Mouse (Mus musculus) kidney, adult 8-10 months (tissue): Measurements from ENCODE around the gene Spsb4.
A peak's percentile ranks its signal among the peaks of the same experiment; 100 is the strongest.
"Not testable (repeated sequence)": the region's sequence is repeated elsewhere in the genome, so short reads cannot be mapped to it uniquely, and the experiment has no call there.

Source experiments
- DNase-seq, 2 experiments: peaks; one replicate each; pipeline ENCODE4 v3.0.0; 2022

Gene Spsb4

DNA sequence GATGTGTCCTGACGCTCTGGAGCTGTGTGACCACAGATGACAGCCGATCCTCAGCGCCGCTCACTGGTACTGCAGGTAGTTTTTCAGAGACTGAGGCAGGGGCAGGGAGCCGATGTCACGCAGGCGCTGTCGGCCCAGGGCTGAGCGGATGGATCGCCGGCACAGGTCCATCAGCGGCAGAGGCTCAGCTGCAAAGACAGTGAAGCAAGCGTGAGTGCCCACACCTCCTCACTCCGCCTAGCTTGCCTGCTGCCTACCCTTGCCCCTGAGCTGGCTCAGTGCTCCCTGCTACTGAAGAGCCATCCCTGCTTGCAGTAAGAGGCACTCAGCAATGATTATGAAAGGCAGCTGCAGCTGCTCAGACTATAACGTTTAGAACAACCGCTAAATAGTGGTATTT, 74.1 kb downstream of the Spsb4 start:
- no peak for DNase-seq

- DNase-seq, result no peak
Measured at GRCm38 (mm10) chr9:96942975-96943374, 75.7 kb downstream of the Spsb4 start.

- no peak for DNase-seq
Measured at GRCm38 (mm10) chr9:96938887-96939286, 79.8 kb downstream of the Spsb4 start.

DNA sequence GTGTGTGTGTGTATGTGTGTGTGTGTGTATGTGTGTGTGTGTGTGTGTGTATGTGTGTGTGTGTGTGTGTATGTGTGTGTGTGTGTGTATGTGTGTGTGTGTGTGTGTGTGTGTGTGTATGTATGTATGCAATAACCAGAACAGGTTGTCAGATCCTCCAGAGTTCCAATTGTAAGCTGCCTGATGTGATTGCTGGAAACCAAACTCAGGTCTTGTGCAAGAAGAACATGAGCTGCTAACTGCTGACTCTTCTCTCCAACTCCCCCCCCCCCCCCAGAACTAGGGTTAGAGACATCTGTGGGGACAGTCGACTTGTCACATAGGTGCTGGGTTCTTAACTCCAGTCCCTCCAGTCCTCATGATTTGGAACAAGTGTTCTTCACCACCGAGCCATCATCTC, 82.2 kb downstream of the Spsb4 start:
- not testable (repeated sequence) for DNase-seq

GRCm38 (mm10) chr9:96935556-96936300, 82.9 kb downstream of the Spsb4 start:
- DNase-seq, result no peak

GRCm38 (mm10) chr9:96934816-96935215, 83.8 kb downstream of the Spsb4 start:
- DNase-seq, result no peak

DNA sequence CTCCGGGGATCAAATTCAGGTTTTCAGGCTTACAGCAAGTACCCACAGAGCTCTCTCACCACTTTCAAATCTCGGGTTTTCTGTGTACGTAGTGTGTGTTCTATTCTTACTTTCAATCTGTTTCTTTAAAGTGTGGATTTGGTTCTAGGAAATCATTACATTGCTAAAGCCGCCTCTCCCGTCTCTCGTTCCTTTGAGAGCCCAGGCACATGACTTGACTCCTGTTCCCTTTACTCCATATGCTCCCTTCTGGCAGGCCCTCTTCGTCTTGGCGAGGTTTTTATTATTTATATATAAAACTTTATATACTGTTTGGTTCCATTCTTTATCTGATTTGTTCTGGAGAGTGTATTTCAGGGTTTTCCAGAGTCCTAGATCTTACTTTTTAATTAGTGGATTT, 85.9 kb downstream of the Spsb4 start:
- DNase-seq, result no peak

- no peak for DNase-seq
Measured at GRCm38 (mm10) chr9:96923577-96924316, 94.9 kb downstream of the Spsb4 start.

DNA sequence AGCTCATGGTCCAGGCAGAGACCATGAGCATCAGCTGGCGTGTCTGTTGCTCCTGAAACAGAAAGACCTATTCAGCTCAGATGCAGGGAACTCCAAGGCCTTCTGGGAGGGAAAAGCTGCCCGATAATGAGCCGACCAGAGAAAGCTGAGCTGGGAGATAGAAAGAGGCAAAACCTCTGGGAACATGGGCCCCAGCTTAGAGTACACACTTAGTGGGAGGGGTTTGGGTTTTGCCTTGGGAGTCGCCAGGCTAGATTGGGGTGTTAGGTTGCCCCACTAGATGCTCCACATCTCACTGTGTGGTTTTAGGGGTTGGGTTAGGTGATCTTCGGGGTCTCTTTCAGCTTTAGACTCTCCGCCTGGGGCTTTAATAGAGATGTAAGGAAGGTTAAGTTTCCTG, 95.5 kb downstream of the Spsb4 start:
- no peak for DNase-seq

DNA sequence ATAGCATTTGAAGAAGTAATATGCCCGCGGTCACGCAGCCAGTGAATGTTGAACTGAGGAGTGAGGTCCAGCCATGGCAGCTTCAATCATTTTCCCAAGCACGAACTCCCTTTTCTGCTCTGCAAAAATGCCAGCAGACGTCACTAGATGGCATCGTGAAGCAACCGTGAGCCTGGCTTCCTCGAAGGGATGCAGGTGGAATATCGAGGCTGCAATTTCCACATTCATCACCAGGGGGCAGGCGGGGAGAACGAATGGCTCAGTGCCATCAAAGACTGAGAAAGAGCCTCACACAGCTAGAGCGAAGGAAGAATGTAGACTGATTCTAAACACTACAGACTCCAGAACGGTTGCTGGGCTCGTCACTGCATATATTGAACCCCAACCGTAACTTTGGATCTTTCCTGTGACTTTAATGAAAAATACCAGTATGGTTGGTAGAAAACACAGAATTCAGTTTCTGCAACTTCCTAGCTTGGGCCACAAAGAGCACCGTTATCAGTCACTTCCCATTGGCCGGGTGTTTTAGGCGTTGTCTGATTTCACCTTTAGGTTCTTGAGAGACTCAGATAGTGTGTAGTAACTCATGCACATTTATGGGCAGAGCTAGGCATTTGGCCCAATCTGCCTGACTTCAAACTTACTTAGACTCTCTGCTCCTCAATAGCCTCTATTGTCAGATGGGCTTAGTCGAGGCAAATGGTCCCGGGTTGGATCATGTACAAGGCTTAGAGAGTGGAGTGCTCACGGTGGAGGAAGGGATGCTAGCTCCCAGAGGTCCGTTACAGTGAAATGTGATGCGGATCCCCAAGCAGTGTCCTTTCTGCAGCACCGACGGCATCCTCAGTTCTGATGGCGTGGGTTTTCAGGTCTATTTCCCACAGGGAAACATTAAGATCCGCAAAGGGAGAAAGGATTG, 101.8 kb downstream of the Spsb4 start:
- peak; percentile 93 to 99 for DNase-seq

- DNase-seq, result peak; percentile 6
Measured at GRCm38 (mm10) chr9:96916076-96916475, 102.6 kb downstream of the Spsb4 start.

- peak; percentile 35 to 37 for DNase-seq
Measured at GRCm38 (mm10) chr9:96914851-96915250, 103.8 kb downstream of the Spsb4 start.

GRCm38 (mm10) chr9:96914005-96914404, 104.6 kb downstream of the Spsb4 start:
- DNase-seq, result no peak

DNA sequence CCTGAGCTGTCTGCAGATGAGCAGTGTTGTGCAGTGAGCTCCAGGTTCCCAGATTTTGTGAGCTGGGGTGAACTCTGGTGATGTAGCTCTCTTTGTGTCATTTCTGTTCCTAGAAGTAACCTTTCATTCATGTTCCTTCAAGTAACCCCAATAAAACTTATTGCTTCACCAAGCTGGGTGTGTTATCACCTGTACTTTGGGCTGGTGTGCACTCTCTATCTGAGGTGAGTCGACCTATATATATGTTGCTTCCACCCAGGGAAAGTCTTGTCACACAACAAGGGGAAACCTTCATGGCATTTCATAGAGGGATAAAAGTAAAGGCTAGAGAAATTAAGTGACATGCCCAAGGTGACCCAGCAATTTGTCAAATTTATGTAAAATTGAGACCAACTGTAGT, 109.1 kb downstream of the Spsb4 start:
- DNase-seq, result no peak

DNA sequence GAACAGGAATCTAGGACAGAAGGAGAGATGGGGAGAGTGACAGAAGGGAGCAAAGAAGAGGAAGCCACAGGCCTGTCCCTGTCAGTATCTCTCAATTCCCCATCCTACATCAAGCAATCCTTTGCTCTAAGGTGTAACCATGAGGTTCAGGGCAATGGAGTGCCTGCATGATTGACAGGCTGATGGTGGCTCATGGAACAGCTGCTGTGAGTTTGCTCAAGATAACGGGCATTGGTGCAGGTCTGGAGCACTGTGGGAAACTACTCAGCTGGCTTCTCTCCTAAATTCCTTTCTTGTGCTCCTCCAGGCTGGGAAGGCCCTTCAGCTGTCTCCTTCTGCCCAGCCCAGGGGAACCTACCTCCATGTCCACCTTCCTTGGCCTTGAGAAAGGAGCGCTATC, 109.9 kb downstream of the Spsb4 start:
- DNase-seq, result no peak

- no peak for DNase-seq
Measured at GRCm38 (mm10) chr9:96904360-96905355, 114.0 kb downstream of the Spsb4 start.

DNA sequence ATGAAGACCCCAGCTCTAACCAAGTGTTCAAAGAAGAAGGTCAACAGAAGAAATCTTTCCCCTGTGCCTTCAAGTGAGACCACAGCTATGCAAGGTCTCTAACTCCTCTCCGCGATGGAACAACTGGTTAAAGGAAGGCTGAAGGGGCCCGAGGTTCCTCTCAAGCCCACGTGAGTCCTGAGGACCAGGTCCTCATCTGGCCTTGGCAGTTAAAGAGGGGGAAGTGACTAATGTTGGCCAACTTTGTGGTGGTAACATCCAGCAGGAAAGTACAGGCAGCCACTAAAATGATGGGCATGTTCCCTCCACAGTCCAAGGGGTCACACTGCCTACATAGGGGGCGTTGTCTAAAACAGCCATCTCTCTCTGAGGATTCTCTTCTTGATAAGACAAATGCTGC, 118.9 kb downstream of the Spsb4 start:
- no peak for DNase-seq

DNA sequence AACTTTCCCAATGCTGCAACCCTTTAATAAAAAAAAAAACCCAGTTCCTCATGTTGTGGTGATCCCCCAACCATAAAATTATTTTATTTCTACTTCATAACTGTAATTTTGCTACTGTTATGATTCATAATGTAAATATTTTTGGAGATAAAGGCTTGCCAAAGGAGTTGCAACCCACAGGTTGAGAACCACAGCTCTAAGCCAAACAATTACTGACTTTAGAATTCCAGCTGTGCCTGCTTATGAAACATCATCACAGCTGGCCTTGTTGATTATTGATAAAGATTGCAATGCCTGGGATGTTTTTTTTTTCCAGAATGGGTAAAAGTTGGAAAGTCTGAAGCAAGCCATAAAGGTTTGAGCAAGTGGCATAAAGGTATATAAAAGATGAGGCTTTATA, 119.6 kb downstream of the Spsb4 start:
- DNase-seq, result no peak

DNA sequence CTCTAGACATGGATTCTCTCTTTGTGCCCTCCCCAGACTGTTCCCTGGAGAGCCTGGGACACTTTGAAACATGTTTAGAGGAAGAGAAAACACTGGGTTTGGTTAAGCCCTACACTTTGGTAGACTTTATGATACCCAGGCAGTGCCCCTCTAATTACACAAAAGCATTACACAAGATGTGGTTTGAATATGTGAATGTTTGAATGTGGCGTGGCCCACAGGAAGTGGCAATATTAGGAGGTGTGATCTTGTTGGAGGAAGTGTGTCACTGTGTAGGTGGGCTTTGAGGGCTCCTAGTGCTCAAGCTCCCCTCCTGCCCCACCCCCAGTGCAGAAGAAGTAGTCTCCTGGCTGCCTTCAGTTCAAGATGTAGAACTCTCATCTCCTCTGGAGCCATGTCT, 122.0 kb downstream of the Spsb4 start:
- no peak for DNase-seq

- peak in 1 of 2 experiments; percentile 42 for DNase-seq
Measured at GRCm38 (mm10) chr9:96893582-96893981, 125.1 kb downstream of the Spsb4 start.
